Mouse (Mus musculus) liver, postnatal 0 days (tissue): Measurements from ENCODE around the gene Pygb.

Source experiments
- CTCF ChIP-seq: sonication (generic); IDR thresholded peaks from 2 replicates; pipeline ENCODE4 v1.5.1; 2016; ENCODE audit warnings: antibody characterized with exemption, low read depth
- EP300 ChIP-seq: IDR thresholded peaks from 2 replicates; pipeline ENCODE4 v1.6.1; 2016; ENCODE audit warnings: antibody characterized with exemption, low read depth, mild to moderate bottlenecking

- no peak for TF ChIP-seq CTCF
- no peak for TF ChIP-seq EP300
Measured at GRCm38 (mm10) chr2:150877561-150877960, 91.0 kb downstream of the Pygb start.
